Mouse (Mus musculus): ENCODE data around the gene Fam129b. TPM values are rescaled to one million over a fixed set of nuclear protein-coding genes. Genes with fewer than 3 reads are reported as not detected.

Gene Fam129b
- total RNA-seq, 4 experiments from 2014 or later, result 18.7 to 35.3 (median 29.3) TPM

GRCm38 (mm10) chr2:32966184-32966688 lies 90.3 kb downstream of the Fam129b start:
- DNase-seq, result no peak

- DNase-seq, result peak; percentile 85
Observed at GRCm38 (mm10) chr2:32966689-32967631, 91.0 kb downstream of the Fam129b start.

DNA sequence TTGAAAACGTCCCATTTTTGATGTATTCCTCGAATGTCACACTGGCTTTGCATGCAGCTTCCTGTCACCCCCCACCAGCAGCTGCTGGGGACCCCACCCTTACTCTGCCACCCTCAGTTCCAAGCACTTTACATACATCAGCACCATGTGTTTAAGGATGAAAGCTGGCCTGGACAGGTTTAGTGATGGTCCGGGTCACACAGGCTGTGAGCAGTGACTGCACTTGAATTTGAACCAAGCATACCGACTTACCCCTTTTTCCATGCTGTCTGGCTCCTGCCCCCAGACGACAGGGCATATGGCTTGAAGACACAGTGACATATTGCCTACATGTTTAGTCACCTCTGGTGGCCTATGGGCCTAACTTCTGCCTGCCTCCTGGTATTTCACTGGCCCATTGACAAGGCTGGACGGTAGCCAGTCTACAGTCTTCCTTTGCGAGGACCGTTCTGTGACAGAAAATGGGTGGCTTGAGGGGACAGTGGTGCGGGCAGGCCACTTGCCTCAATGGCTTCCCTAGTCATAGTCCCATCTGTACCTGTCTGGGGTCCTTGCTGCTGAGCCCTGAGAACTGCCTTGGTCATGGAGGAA lies 92.2 kb downstream of the Fam129b start:
- DNase-seq, result no peak

- no peak for DNase-seq
Observed at GRCm38 (mm10) chr2:32969326-32969725, 93.4 kb downstream of the Fam129b start.

GRCm38 (mm10) chr2:32971235-32971634 lies 95.3 kb downstream of the Fam129b start:
- DNase-seq, result no peak

- no peak for DNase-seq
Observed at GRCm38 (mm10) chr2:32974216-32974615, 98.3 kb downstream of the Fam129b start.

Other genes starting within 250 kb of the Fam129b start
- 100 to 1,000 TPM in 3 of 4 experiments, 10 to 100 TPM in 1; 96.0 to 134 (median 120) TPM for gene Eng, start 229.5 kb upstream of the Fam129b start, total RNA-seq (2022)
- 10 to 100 TPM; 10.8 to 22.2 (median 18.7) TPM for gene Fpgs, start 172.0 kb upstream of the Fam129b start, total RNA-seq (2022)
- gene Cdk9, start 163.0 kb upstream of the Fam129b start, total RNA-seq (2022), result 100 to 1,000 TPM in 1 of 4 experiments, 10 to 100 TPM in 3; 80.8 to 110 (median 92.1) TPM
- 10 to 100 TPM; 12.4 to 23.9 (median 18.0) TPM for gene Sh2d3c, start 155.1 kb upstream of the Fam129b start, total RNA-seq (2022)
- gene 6330409D20Rik, start 135.1 kb upstream of the Fam129b start, total RNA-seq (2022), result not detected
- gene Tor2a, start 118.9 kb upstream of the Fam129b start, total RNA-seq (2022), result 10 to 100 TPM; 22.6 to 31.1 (median 28.5) TPM
- under 1 TPM in 3 of 4 experiments, not detected in 1; 0.28 to 0.54 (median 0.45) TPM for gene Ttc16, start 100.5 kb upstream of the Fam129b start, total RNA-seq (2022)
- 10 to 100 TPM in 2 of 4 experiments, 1 to 10 TPM in 2; 5.4 to 17.8 (median 10.2) TPM for gene Ptrh1, start 100.3 kb upstream of the Fam129b start, total RNA-seq (2022)
- gene Cfap157, start 91.7 kb upstream of the Fam129b start, total RNA-seq (2022), result not detected
- 10 to 100 TPM; 23.8 to 50.5 (median 37.5) TPM for gene Stxbp1, start 28.9 kb upstream of the Fam129b start, total RNA-seq (2022)
- gene Rpl12, start 85.4 kb downstream of the Fam129b start, total RNA-seq (2022), result 100 to 1,000 TPM; 137 to 206 (median 196) TPM
- gene Lrsam1, start 85.5 kb downstream of the Fam129b start, total RNA-seq (2022), result 10 to 100 TPM; 23.3 to 38.9 (median 28.5) TPM
- gene Slc2a8, start 106.0 kb downstream of the Fam129b start, total RNA-seq (2022), result 10 to 100 TPM; 19.8 to 28.5 (median 24.4) TPM